Mouse (Mus musculus): Measurements from ENCODE around the gene Crtac1.

- TF ChIP-seq GATA1 (IDR thresholded peaks at IDR 0.05; ENCODE audit: low read length) (no peak), TAL1 (IDR thresholded peaks at IDR 0.05; ENCODE audit: low read length) (no peak)
Observed at GRCm38 (mm10) chr19:42341183-42341582, 90.4 kb downstream of the Crtac1 start.

Data from erythroblast, embryonic 14.5 days (primary cell).